Mouse (Mus musculus) embryonic facial prominence, embryonic 14.5 days (tissue): ENCODE data around the gene Apopt1. TPM values are rescaled to one million over a fixed set of nuclear protein-coding genes. Genes with fewer than 3 reads are reported as not detected.

Experiments used
- ATAC-seq: fragments of 200-750 bp; cut with Nextera tagmentation; 2 replicates; pipeline ENCODE4 v1.8.0; 2017; ENCODE audit warnings: low read depth, moderate number of reproducible peaks, moderate TSS enrichment
- DNase-seq: peaks from one replicate; pipeline ENCODE4 v3.0.0-alpha.2; 2015; ENCODE audit warnings: low spot score
- H3K27ac ChIP-seq: fragments of 300-500 bp; sonication (generic); replicated peaks from 2 replicates; pipeline ENCODE4 v1.5.1; 2014; ENCODE audit warnings: low read depth, mild to moderate bottlenecking, low read length, moderate library complexity
- H3K27me3 ChIP-seq: fragments of 300-500 bp; sonication (generic); replicated peaks from 2 replicates; pipeline ENCODE4 v1.6.1; 2014; ENCODE audit warnings: low read length; ENCODE audit not compliant: control insufficient read depth, insufficient read depth
- H3K36me3 ChIP-seq: fragments of 300-500 bp; sonication (generic); 2 replicates; pipeline ENCODE4 v1.6.1; 2014; ENCODE audit warnings: low read length, mixed read lengths; ENCODE audit not compliant: control insufficient read depth, insufficient read depth
- H3K4me1 ChIP-seq: fragments of 300-500 bp; sonication (generic); 2 replicates; pipeline ENCODE4 v1.6.1; 2014; ENCODE audit warnings: antibody characterized with exemption, low read length; ENCODE audit not compliant: control insufficient read depth, insufficient read depth
- H3K4me2 ChIP-seq: fragments of 300-500 bp; sonication (generic); 2 replicates; pipeline ENCODE4 v1.6.1; 2014; ENCODE audit warnings: low read depth, mild to moderate bottlenecking, low read length, moderate library complexity, mixed read lengths
- H3K4me3 ChIP-seq: fragments of 300-500 bp; sonication (generic); 2 replicates; pipeline ENCODE4 v1.5.1; 2014; ENCODE audit warnings: low read depth, mild to moderate bottlenecking, low read length
- H3K9ac ChIP-seq: fragments of 300-500 bp; sonication (generic); 2 replicates; pipeline ENCODE4 v1.6.1; 2014; ENCODE audit warnings: low read depth, mild to moderate bottlenecking, low read length, moderate library complexity, mixed read lengths
- H3K9me3 ChIP-seq: fragments of 300-500 bp; sonication (generic); 2 replicates; pipeline ENCODE4 v1.6.1; 2016; ENCODE audit warnings: low read length; ENCODE audit not compliant: control insufficient read depth
- WGBS: fragments of 180-500 bp; shearing (Covaris S2); extraction: QIAGEN DNeasy Blood & Tissue Kit; methylation state at CpG from one replicate; pipeline ENCODE4 v1.1.7; 2014; 5-methylcytosine and 5-hydroxymethylcytosine counted together
- polyA plus RNA-seq: library from polyadenylated mRNA; unstranded; fragments of >200 nt; fragmentation: Nextera tagmentation; extraction: Ambion mirVana; gene quantifications from 2 replicates; pipeline ENCODE4 v1.2.1, GENCODE M21; 2014

Gene Apopt1
- 46.6 and 48.0 TPM in 2 replicates for polyA plus RNA-seq

DNA sequence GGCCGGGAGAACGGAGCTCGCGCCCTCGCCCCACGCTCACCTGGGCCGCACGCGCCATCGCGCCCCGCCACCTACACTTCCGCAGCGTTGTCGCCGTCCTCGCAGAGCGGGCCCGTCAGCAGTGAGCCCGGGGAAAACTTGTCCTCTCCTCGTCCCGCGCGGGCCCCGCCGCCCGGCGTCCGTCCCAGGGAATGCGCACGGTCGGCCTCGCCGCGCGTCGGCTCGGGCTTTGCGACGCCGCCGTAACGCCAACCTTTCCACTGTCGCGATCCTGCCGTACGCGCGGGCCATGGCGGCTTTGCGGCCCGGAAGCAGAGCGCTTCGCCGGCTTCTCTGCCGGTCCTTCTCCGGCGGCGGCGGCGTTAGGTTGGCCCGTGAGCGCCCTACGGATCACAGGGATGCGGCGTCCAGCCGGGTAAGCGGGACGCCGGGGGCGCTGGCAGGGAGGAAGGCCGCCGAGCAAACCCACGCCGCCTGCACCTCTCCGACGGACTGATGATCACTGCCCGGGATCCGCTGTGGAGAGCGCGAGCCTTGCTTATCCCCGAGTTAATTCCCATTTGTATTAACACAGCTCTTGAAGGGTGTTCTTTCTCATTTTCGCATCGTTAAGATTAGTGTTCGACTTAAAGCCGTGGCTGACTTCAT lies at the start of gene Apopt1, which contains the start of gene Bag5:
Apopt1 (plus strand) TSS at position 258 of the 648 bp plus-strand sequence.
Bag5 (minus strand) TSS at position 254 of the 648 bp plus-strand sequence.
- peaks cover 12% of the 10 kb centered on the region for H3K4me1 ChIP-seq
- H3K27me3 ChIP-seq: no peaks in the 10 kb centered on the region
- peak within 1 kb of the TSS; percentile 78 for H3K4me2 ChIP-seq
- peak within 1 kb of the TSS; percentile 90 for H3K9ac ChIP-seq
- peak within 1 kb of the TSS; percentile 65 for H3K27ac ChIP-seq
- DNase-seq (peak; percentile 96), ATAC-seq (peak; percentile 96)
- H3K4me3 ChIP-seq: peak within 1 kb of the TSS; percentile 71
- H3K36me3 ChIP-seq: peaks cover 37% of the 10 kb centered on the region
- no peaks in the 10 kb centered on the region for H3K9me3 ChIP-seq
- under 1% methylated on average over 51 of the region's 86 CpGs for WGBS

DNA sequence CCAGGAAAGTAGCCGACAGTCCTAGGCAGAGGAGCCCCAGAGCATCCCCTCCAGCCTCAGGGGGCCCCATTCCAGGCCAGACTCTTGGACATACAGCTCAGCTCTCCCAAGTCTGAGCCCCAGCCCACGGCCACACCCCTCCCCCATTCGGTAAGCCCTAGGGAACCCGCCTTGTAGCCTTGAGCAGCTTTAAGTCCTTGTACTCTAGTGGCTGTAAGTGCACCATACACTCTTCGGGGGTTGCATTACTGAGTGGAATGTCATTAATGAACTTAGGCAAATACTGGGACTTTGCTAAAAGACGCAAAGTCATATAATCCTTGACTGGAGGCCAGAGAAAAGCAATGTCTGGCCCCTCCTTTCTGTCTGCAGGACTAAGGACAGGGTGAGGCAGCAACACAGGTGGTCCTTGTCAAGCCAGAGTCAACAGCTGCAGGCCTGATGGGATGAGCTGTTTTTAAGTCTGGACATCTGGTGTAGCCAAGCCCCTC lies 48.9 kb upstream of the Apopt1 start:
- peak; percentile 86 for DNase-seq
- H3K27me3 ChIP-seq: no peaks in the 10 kb centered on the region
- WGBS: 38% methylated on average over 6 of the region's 6 CpGs
- no peaks in the 10 kb centered on the region for H3K9me3 ChIP-seq
- 0 out of 2 replicates have a peak overlapping the region, but pooled peaks have one; percentile 3 for H3K4me2 ChIP-seq
- H3K27ac ChIP-seq: peak overlapping the region; percentile 72
- ATAC-seq: peak; percentile 71
- no peak overlapping the region for H3K4me3 ChIP-seq
- H3K36me3 ChIP-seq: peaks cover 29% of the 10 kb centered on the region
- H3K9ac ChIP-seq: no peak overlapping the region
- peaks cover 9% of the 10 kb centered on the region for H3K4me1 ChIP-seq

DNA sequence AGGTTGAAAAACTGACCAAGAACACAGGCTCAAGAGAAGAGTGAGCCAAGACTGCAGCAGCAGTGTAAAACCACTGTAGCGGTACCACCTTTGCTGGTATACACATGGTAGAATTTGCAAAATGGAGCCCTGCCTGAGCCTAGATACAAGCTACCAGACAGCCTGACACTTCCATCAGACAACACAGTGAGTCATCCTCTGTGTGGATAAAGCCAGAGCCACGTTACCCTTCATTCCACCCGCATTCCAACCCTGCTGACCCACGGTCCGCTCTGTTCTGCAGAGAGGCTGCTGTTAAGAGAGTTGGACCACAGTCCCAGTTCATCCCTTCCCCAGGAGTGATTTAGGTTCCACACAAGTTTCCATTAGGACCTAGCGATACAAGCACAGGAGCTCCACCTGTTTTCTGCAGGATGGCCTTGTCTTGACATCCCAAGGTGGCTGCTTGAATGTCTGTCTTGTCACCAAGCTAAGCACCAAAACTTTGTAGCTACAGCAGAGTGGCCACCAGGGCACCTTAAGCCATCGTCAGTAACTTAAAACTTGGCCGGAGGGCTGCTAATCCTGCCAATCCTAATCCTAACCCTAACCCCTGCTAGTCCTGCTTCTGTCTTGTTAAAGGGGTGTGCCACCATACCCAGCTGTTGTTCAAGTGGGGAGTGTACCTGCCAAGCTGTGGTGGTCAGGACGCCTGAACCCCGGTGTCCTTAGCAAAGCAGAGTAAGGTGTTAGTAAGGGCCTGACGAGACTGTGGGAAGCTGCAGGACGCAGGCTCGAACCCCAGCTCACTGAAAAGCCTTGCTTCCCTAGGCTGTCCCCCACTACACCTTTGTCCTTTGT lies 47.8 kb upstream of the Apopt1 start:
- no peak overlapping the region for H3K4me2 ChIP-seq
- WGBS: 80% methylated on average over 13 of the region's 13 CpGs
- no peaks in the 10 kb centered on the region for H3K9me3 ChIP-seq
- peaks cover 20% of the 10 kb centered on the region for H3K36me3 ChIP-seq
- no peak for DNase-seq
- no peak overlapping the region for H3K9ac ChIP-seq
- H3K4me3 ChIP-seq: no peak overlapping the region
- peaks cover 7% of the 10 kb centered on the region for H3K27me3 ChIP-seq
- no peak overlapping the region for H3K27ac ChIP-seq
- peaks cover 12% of the 10 kb centered on the region for H3K4me1 ChIP-seq
- ATAC-seq: no peak

DNA sequence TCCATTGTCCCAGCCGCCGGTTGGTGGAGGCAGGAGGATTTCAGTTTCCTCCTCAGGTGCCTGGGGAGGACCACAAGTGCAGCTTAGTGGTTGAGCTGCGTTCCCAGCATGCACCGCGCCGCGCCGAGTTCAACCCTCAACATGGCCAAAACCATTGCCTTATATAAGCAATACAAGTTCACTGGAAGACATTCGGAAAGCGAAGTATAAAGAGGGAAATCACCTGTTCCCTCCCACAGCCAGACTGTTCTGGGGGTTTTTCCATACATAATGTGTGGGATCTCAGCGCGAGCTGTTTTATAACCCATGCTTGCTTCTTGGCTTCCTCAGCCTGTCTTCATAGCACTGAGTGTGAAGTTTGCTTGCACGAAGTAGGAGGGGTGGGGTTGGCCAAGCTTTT lies 46.7 kb upstream of the Apopt1 start:
- WGBS: 76% methylated on average over 13 of the region's 13 CpGs

DNA sequence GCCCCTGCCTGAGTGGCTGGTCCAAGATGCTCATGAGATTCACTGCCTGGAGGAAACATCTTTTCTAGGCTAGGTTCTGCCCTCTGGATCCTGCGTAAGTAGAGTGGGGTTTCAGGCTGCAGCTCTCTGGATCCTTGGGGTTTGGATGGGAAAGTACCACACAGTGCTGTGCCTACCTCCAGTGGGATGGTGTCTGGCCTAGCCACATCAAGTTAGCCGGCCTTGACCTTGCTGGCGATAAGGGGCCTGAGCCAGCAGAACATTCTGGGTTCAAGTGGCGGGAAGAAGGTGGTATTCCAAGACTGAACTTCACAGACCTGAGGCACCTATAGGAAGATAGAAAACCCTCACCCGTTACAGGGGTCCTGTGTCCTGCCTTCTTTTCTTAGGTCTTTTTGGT lies 45.6 kb upstream of the Apopt1 start:
- Histone ChIP-seq H3K9ac (no peak overlapping the region), H3K27me3 (peaks cover 29% of the 10 kb centered on the region), H3K4me3 (no peak overlapping the region), H3K9me3 (no peaks in the 10 kb centered on the region), H3K36me3 (0 out of 2 replicates have a peak, but pooled peaks cover 5% of the 10 kb centered on the region), H3K27ac (no peak overlapping the region), H3K4me1 (peaks cover 21% of the 10 kb centered on the region), H3K4me2 (no peak overlapping the region)
- 91% methylated on average over 5 of the region's 5 CpGs for WGBS
- no peak for DNase-seq
- no peak for ATAC-seq

More for the DNA sequence above, 46.7 kb upstream of the Apopt1 start:
- H3K27ac ChIP-seq: no peak overlapping the region
- H3K36me3 ChIP-seq: peaks cover 11% of the 10 kb centered on the region; the same call in 1 of the 2 replicates
- DNase-seq (no peak), ATAC-seq (no peak)
- peaks cover 18% of the 10 kb centered on the region for H3K27me3 ChIP-seq
- H3K4me2 ChIP-seq: no peak overlapping the region
- no peaks in the 10 kb centered on the region for H3K9me3 ChIP-seq
- H3K4me3 ChIP-seq: no peak overlapping the region
- H3K9ac ChIP-seq: no peak overlapping the region
- H3K4me1 ChIP-seq: peaks cover 15% of the 10 kb centered on the region

DNA sequence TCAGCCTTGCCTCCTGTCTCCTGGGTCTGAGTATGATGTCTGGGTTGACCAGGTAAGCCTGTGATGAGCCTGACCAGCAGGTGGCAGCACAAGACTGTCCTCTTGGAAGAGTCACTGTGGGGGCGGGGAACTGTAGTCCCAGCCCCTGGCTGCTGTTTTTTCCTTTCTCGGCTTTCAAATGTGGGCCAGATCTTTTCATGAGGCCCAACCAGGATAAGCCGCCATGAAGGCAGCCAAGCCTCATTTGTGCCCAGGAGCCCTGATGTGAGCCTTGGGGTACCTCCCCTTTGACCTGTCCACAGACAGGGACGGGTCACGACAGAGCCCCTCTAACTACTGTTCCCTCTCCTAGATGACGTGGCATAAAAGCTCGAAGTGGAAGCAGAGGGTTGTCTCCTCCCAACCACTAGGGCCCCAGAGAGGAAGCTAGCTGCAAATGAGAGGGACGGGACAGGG lies 44.6 kb upstream of the Apopt1 start:
- peak overlapping the region; percentile 50 for H3K4me2 ChIP-seq
- H3K9ac ChIP-seq: peak overlapping the region; percentile 44
- no peaks in the 10 kb centered on the region for H3K9me3 ChIP-seq
- H3K4me1 ChIP-seq: peaks cover 24% of the 10 kb centered on the region
- WGBS: 2% methylated on average over 8 of the region's 8 CpGs
- DNase-seq (peak; percentile 97), ATAC-seq (peak; percentile 69)
- peak overlapping the region; percentile 82 for H3K27ac ChIP-seq
- 0 out of 2 replicates have a peak, but pooled peaks cover 5% of the 10 kb centered on the region for H3K36me3 ChIP-seq
- peaks cover 40% of the 10 kb centered on the region for H3K27me3 ChIP-seq
- peak overlapping the region; percentile 17; the same call in 1 of the 2 replicates for H3K4me3 ChIP-seq

DNA sequence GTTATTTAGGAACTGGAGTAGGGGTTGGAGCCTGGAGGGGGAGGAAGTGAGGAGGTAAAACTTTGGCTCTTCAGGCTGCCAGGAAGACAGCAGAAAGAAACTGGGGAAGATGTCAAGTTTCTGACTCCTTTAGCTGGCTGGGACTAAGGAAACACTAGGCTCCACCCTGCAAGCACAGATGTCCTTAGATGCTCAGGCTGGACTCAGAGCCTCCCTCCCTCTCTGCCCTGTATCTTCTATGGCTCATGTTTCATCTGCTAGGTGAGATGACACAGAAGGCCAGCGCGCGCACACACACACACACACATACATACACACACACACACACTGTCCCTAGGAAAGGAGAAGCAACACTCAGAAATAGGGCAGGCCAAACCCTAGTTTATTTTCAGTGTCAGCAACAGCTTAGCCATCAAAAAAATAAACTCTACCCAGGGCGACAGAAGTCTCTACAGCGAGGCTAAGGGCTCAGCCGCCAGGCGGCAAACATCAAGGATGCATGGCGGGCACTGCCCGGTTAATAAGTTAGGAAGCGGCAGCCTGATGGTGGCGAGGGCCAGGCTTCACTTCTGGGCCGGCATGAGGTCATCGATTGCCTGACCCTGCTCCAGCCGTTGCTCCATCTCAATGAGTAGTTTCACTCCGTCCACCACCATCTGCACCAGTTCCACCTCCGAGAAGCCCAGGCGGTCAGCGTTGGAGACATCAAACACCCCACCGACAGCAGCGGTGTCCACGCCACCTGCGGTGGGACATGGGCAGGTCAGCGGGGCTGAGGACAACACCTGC lies 43.9 kb upstream of the Apopt1 start:
- no peak for ATAC-seq
- Histone ChIP-seq H3K4me3 (0 out of 2 replicates have a peak overlapping the region, but pooled peaks have one; percentile 17), H3K4me1 (peaks cover 20% of the 10 kb centered on the region), H3K36me3 (0 out of 2 replicates have a peak, but pooled peaks cover 5% of the 10 kb centered on the region), H3K27me3 (peaks cover 47% of the 10 kb centered on the region), H3K27ac (peak overlapping the region; percentile 82), H3K9ac (peak overlapping the region; percentile 44), H3K4me2 (peak overlapping the region; percentile 98), H3K9me3 (no peaks in the 10 kb centered on the region)
- WGBS: 62% methylated on average over 21 of the region's 23 CpGs
- DNase-seq: peak; percentile 64

DNA sequence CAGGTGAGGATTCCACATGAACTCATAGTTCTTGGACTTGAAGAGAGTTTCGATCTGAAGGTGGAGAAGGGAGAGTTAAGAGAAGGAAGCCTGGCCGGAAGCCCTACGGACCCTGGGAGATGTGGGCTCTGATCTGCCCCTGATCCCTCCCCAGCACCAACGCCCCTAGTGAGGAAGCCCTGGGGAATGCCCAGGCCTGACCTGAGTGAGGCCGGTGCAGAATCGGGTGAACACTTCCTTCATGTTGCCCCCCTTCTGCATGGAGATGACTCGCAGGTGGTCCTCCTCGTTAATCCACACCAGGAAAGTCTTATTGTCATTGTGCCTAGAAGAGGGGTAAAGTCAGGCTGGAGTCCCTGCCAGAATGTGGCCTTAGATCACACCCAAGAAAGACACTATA lies 43.1 kb upstream of the Apopt1 start:
- Histone ChIP-seq H3K36me3 (0 out of 2 replicates have a peak, but pooled peaks cover 4% of the 10 kb centered on the region), H3K9me3 (no peaks in the 10 kb centered on the region), H3K4me2 (peak overlapping the region; percentile 98), H3K9ac (no peak overlapping the region), H3K4me1 (peaks cover 20% of the 10 kb centered on the region), H3K27me3 (peaks cover 49% of the 10 kb centered on the region), H3K4me3 (peak overlapping the region; percentile 63), H3K27ac (no peak overlapping the region)
- no peak for DNase-seq
- WGBS: 61% methylated on average over 8 of the region's 8 CpGs
- ATAC-seq: no peak
